In the genomic region with DNA sequence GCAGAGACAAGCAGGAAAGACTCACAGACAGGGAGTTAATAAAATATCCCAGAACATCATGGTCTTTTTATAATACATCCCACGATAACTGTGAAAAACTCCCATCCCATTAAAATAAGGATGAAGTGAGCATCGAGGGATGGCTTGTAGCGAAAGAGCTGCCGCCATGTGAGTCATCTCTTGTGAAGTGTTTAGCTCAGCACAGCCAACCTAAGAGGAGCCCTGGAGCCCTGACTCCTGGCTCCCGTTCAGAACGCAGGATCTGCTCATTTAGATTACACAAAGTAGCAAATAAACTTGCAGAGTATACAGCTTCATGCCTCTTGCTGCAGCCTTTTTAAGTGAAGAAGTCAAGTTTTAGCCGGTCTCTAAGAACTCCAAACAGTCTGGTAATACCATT, we compare ENCODE assay signal across 12 mouse cellular contexts.
A peak's percentile ranks its signal among the peaks of the same experiment; 100 is the strongest.
DNase-seq lines count a peak whose midpoint lies in the region; ATAC-seq lines count a peak whose summit lies in the region.
"Had no signal": no experiment of that assay in that cellular context is flagged by ENCODE, and none has a peak within 500 bp of the region (broad histone marks: within the 10 kb centered on the region; RNA-seq: fewer than 3 reads in every experiment).

No protein-coding gene starts in this region.

- peaks cover 22% of the 10 kb centered on the region for H3K4me1 ChIP-seq in midbrain, embryonic 10.5 days
- H3K4me1 ChIP-seq in midbrain, embryonic 15.5 days = peaks cover 8% of the 10 kb centered on the region

- no peak overlapping the region for H3K4me3 ChIP-seq in midbrain, embryonic 10.5 days
- no peak overlapping the region for H3K4me3 ChIP-seq in midbrain, embryonic 15.5 days
- H3K4me3 ChIP-seq: heart, adult 2 months had no signal

- H3K36me3 ChIP-seq in midbrain, embryonic 10.5 days = no peaks in the 10 kb centered on the region
- no peaks in the 10 kb centered on the region for H3K36me3 ChIP-seq in midbrain, embryonic 15.5 days (replicated peaks)

- peak; percentile 6 to 14 for DNase-seq in heart, adult 9 months (ENCODE audit: low spot score in 2 of 2)
- DNase-seq in heart, postnatal 25 days (ENCODE audit: low spot score) = no peak
- DNase-seq in midbrain, embryonic 10.5 days (ENCODE audit: low spot score) = no peak
- peak; percentile 27 for DNase-seq in gastrocnemius, postnatal 14 days
- DNase-seq in lung, postnatal 10 days = peak; percentile 16
- no peak for DNase-seq in layer of hippocampus, adult 11-12 months (ENCODE audit: low spot score)
- DNase-seq in layer of hippocampus, postnatal 14 days (ENCODE audit: low spot score in 2 of 2) = no peak
- DNase-seq: kidney, adult 11 months had no signal

- no peak overlapping the region for H3K9ac ChIP-seq in midbrain, embryonic 15.5 days
- H3K9ac ChIP-seq: liver, embryonic 14.5 days had no signal

- no peak overlapping the region for H3K4me2 ChIP-seq in midbrain, embryonic 15.5 days

- intact Hi-C loops in heart, postnatal 25 days (cut with DNase I) = no loop called here
- intact Hi-C loops in gastrocnemius, postnatal 14 days (cut with DNase I; ENCODE audit: low total_unique reads) = no loop called here

- H3K9me3 ChIP-seq in midbrain, embryonic 10.5 days (replicated peaks) = no peaks in the 10 kb centered on the region
- no peaks in the 10 kb centered on the region for H3K9me3 ChIP-seq in midbrain, embryonic 15.5 days

- H3K27ac ChIP-seq in midbrain, embryonic 10.5 days (replicated peaks) = 0 out of 2 replicates have a peak overlapping the region, but pooled peaks have one; percentile 46
- no peak overlapping the region for H3K27ac ChIP-seq in midbrain, embryonic 15.5 days
- H3K27ac ChIP-seq: heart, adult 2 months; liver, embryonic 14.5 days had no signal

- ATAC-seq in midbrain, embryonic 15.5 days (replicated peaks) = no peak

- no peaks in the 10 kb centered on the region for H3K27me3 ChIP-seq in midbrain, embryonic 10.5 days (ENCODE audit: low read depth, poor library complexity, severe bottlenecking)
- no peaks in the 10 kb centered on the region for H3K27me3 ChIP-seq in midbrain, embryonic 15.5 days (replicated peaks)
- H3K27me3 ChIP-seq: CH12.LX had no signal

- WGBS in midbrain, embryonic 10.5 days = 71% methylated on average over 7 of the region's 7 CpGs
- 65% methylated on average over 7 of the region's 7 CpGs for WGBS in midbrain, embryonic 15.5 days

Comparison
In these comparisons a context has a peak if more than half of its experiments do, and no peak if none do; other contexts are left out.
1. DNase-seq: peak in heart, adult 9 months (2 of 2), gastrocnemius, postnatal 14 days (single experiment) and lung, postnatal 10 days (single experiment); none in heart, postnatal 25 days (single experiment), midbrain, embryonic 10.5 days (single experiment), layer of hippocampus, adult 11-12 months (single experiment) and layer of hippocampus, postnatal 14 days (0 of 2).